Mouse (Mus musculus) central nervous system, embryonic 14 days (tissue): ENCODE data around the gene Pacsin2. TPM values are rescaled to one million over a fixed set of nuclear protein-coding genes. Genes with fewer than 3 reads are reported as not detected.

Experiments used
- polyA plus RNA-seq: library from polyadenylated mRNA; depleted of rRNA; stranded (reverse); fragments of >200 nt; gene quantifications from 2 replicates; pipeline ENCODE4 v1.2.3, GENCODE M21; 2012; rRNA removed

The Pacsin2 gene
- 29.1 and 36.8 TPM in 2 replicates for polyA plus RNA-seq

GRCm38 (mm10) chr15:83464083-83464904 lies at the start of gene Pacsin2:
TSS of gene Pacsin2 (minus strand) at chr15:83464606.

GRCm38 (mm10) chr15:83510805-83511405 lies 46.5 kb upstream of the Pacsin2 start, which contains the start of gene Ttll1:
TSS of gene Ttll1 (minus strand) at chr15:83510893.

GRCm38 (mm10) chr15:83349954-83350711 lies 114.3 kb downstream of the Pacsin2 start, which contains the start of gene Arfgap3:
TSS of gene Arfgap3 (minus strand) at chr15:83350247.

Other genes starting within 250 kb of the Pacsin2 start
- gene A4galt, start 212.8 kb downstream of the Pacsin2 start, polyA plus RNA-seq, result 2.3 and 3.1 TPM in 2 replicates
- gene Arfgap3, start 114.4 kb downstream of the Pacsin2 start, polyA plus RNA-seq, result 31.4 and 34.0 TPM in 2 replicates
- 62.6 and 66.3 TPM in 2 replicates for gene Ttll1, start 46.3 kb upstream of the Pacsin2 start, polyA plus RNA-seq
- 1.1 and 1.5 TPM in 2 replicates for gene Bik, start 62.3 kb upstream of the Pacsin2 start, polyA plus RNA-seq
- 9.8 and 12.0 TPM in 2 replicates for gene Tspo, start 99.0 kb upstream of the Pacsin2 start, polyA plus RNA-seq
- gene Mcat, start 99.2 kb upstream of the Pacsin2 start, polyA plus RNA-seq, result 31.2 and 32.1 TPM in 2 replicates
- 38.1 and 40.7 TPM in 2 replicates for gene Ttll12, start 130.6 kb upstream of the Pacsin2 start, polyA plus RNA-seq